ENCODE assay signal across 25 mouse cellular contexts in genomic region chr5:75077051-75077380, GRCm38 (mm10). TPM values are rescaled to one million over a fixed set of nuclear protein-coding genes. Genes with fewer than 3 reads are reported as not detected.
A peak's percentile ranks its signal among the peaks of the same experiment; 100 is the strongest.
DNase-seq lines count a peak whose midpoint lies in the region; ATAC-seq lines count a peak whose summit lies in the region.
"Had no signal": no experiment of that assay in that cellular context is flagged by ENCODE, and none has a peak within 500 bp of the region (broad histone marks: within the 10 kb centered on the region; RNA-seq: fewer than 3 reads in every experiment).

No protein-coding gene starts in this region.

- H3K27ac ChIP-seq in midbrain, embryonic 12.5 days (replicated peaks), result no peak overlapping the region
- H3K27ac ChIP-seq in midbrain, embryonic 15.5 days, result no peak overlapping the region
- no peak overlapping the region for H3K27ac ChIP-seq in embryonic facial prominence, embryonic 10.5 days (replicated peaks)
- H3K27ac ChIP-seq in forebrain, embryonic 15.5 days (replicated peaks), result no peak overlapping the region
- H3K27ac ChIP-seq in neural tube, embryonic 13.5 days (replicated peaks), result no peak overlapping the region
- H3K27ac ChIP-seq: embryonic facial prominence, embryonic 15.5 days; liver, embryonic 12.5 days; macrophage had no signal

- H3K4me1 ChIP-seq in midbrain, embryonic 12.5 days, result peaks cover 31% of the 10 kb centered on the region
- H3K4me1 ChIP-seq in midbrain, embryonic 15.5 days, result peaks cover 13% of the 10 kb centered on the region
- H3K4me1 ChIP-seq in embryonic facial prominence, embryonic 10.5 days, result peaks cover 29% of the 10 kb centered on the region
- H3K4me1 ChIP-seq in forebrain, embryonic 15.5 days, result peaks cover 28% of the 10 kb centered on the region
- peaks cover 53% of the 10 kb centered on the region for H3K4me1 ChIP-seq in neural tube, embryonic 13.5 days (replicated peaks)

- H3K9me3 ChIP-seq in midbrain, embryonic 12.5 days, result no peaks in the 10 kb centered on the region
- no peaks in the 10 kb centered on the region for H3K9me3 ChIP-seq in midbrain, embryonic 15.5 days
- no peaks in the 10 kb centered on the region for H3K9me3 ChIP-seq in embryonic facial prominence, embryonic 10.5 days
- H3K9me3 ChIP-seq in forebrain, embryonic 15.5 days, result no peaks in the 10 kb centered on the region
- H3K9me3 ChIP-seq in neural tube, embryonic 13.5 days, result no peaks in the 10 kb centered on the region
- H3K9me3 ChIP-seq: embryonic facial prominence, embryonic 15.5 days; liver, embryonic 12.5 days had no signal

- DNase-seq in embryonic facial prominence, embryonic 10.5 days (ENCODE audit: low spot score), result peak; percentile 60
- DNase-seq in layer of hippocampus, adult 8-10 months (ENCODE audit: low spot score in 2 of 2), result no peak
- DNase-seq in spleen, postnatal 14 days (ENCODE audit: low spot score in 2 of 2), result no peak
- no peak for DNase-seq in ovary, postnatal 36 days (ENCODE audit: low spot score)
- DNase-seq: cerebellum, adult 11 months; cerebellum, postnatal 36 days; gastrocnemius, postnatal 25 days; heart, postnatal 14 days; left cerebral cortex, postnatal 4 days; lung, embryonic 14.5 days; thymus, adult 18-20 months had no signal

- peaks cover 98% of the 10 kb centered on the region for H3K27me3 ChIP-seq in midbrain, embryonic 12.5 days
- H3K27me3 ChIP-seq in midbrain, embryonic 15.5 days (replicated peaks), result peaks cover 97% of the 10 kb centered on the region
- peaks cover 100% of the 10 kb centered on the region for H3K27me3 ChIP-seq in embryonic facial prominence, embryonic 10.5 days (replicated peaks; ENCODE audit: low read depth, poor library complexity, severe bottlenecking)
- H3K27me3 ChIP-seq in forebrain, embryonic 15.5 days, result peaks cover 95% of the 10 kb centered on the region
- peaks cover 97% of the 10 kb centered on the region for H3K27me3 ChIP-seq in neural tube, embryonic 13.5 days

- ATAC-seq in midbrain, embryonic 12.5 days (ENCODE audit: low FRiP score, low read depth), result no peak
- no peak for ATAC-seq in midbrain, embryonic 15.5 days (replicated peaks)
- ATAC-seq in forebrain, embryonic 15.5 days (replicated peaks), result no peak
- no peak for ATAC-seq in neural tube, embryonic 13.5 days (ENCODE audit: low read depth)
- ATAC-seq: liver, embryonic 12.5 days had no signal

- 0 out of 2 replicates have a peak overlapping the region, but pooled peaks have one; percentile 7 for H3K4me2 ChIP-seq in midbrain, embryonic 12.5 days (replicated peaks)
- no peak overlapping the region for H3K4me2 ChIP-seq in midbrain, embryonic 15.5 days
- H3K4me2 ChIP-seq in forebrain, embryonic 15.5 days (replicated peaks), result peak overlapping the region; percentile 70
- H3K4me2 ChIP-seq in neural tube, embryonic 13.5 days, result peak overlapping the region; percentile 67
- H3K4me2 ChIP-seq: embryonic facial prominence, embryonic 15.5 days; heart, embryonic 11.5 days; liver, embryonic 12.5 days; lung, embryonic 14.5 days had no signal

- no peak overlapping the region for H3K9ac ChIP-seq in midbrain, embryonic 12.5 days (replicated peaks)
- H3K9ac ChIP-seq in midbrain, embryonic 15.5 days, result no peak overlapping the region
- 0 out of 2 replicates have a peak overlapping the region, but pooled peaks have one; percentile 49 for H3K9ac ChIP-seq in forebrain, embryonic 15.5 days (replicated peaks)
- H3K9ac ChIP-seq in neural tube, embryonic 13.5 days, result no peak overlapping the region
- H3K9ac ChIP-seq: embryonic facial prominence, embryonic 15.5 days; liver, embryonic 12.5 days; lung, embryonic 14.5 days had no signal

- 0 out of 2 replicates have a peak overlapping the region, but pooled peaks have one; percentile 5 for H3K4me3 ChIP-seq in midbrain, embryonic 12.5 days
- no peak overlapping the region for H3K4me3 ChIP-seq in midbrain, embryonic 15.5 days
- H3K4me3 ChIP-seq in embryonic facial prominence, embryonic 10.5 days, result peak overlapping the region; percentile 47; the same call in 1 of the 2 replicates
- peak overlapping the region; percentile 48 for H3K4me3 ChIP-seq in forebrain, embryonic 15.5 days
- H3K4me3 ChIP-seq in neural tube, embryonic 13.5 days, result peak overlapping the region; percentile 41
- H3K4me3 ChIP-seq: embryonic facial prominence, embryonic 15.5 days; liver, embryonic 12.5 days had no signal

- WGBS in midbrain, embryonic 12.5 days, result under 1% methylated on average over 19 of the region's 19 CpGs
- WGBS in midbrain, embryonic 15.5 days, result 3% methylated on average over 19 of the region's 19 CpGs
- 1% methylated on average over 19 of the region's 19 CpGs for WGBS in embryonic facial prominence, embryonic 10.5 days
- WGBS in forebrain, embryonic 15.5 days, result 1% methylated on average over 19 of the region's 19 CpGs
- WGBS in neural tube, embryonic 13.5 days, result under 1% methylated on average over 19 of the region's 19 CpGs

- no peaks in the 10 kb centered on the region for H3K36me3 ChIP-seq in midbrain, embryonic 12.5 days
- no peaks in the 10 kb centered on the region for H3K36me3 ChIP-seq in midbrain, embryonic 15.5 days (replicated peaks)
- H3K36me3 ChIP-seq in embryonic facial prominence, embryonic 10.5 days (replicated peaks), result no peaks in the 10 kb centered on the region
- no peaks in the 10 kb centered on the region for H3K36me3 ChIP-seq in forebrain, embryonic 15.5 days
- no peaks in the 10 kb centered on the region for H3K36me3 ChIP-seq in neural tube, embryonic 13.5 days
- H3K36me3 ChIP-seq: embryonic facial prominence, embryonic 15.5 days; liver, embryonic 12.5 days had no signal

RNA-seq across cellular contexts. Expression of gene Gsx2, which starts 1.6 kb away (rescaled TPM):
- polyA plus RNA-seq in midbrain, embryonic 12.5 days (2016; fragmentation: Nextera tagmentation; extraction: Ambion mirVana), result 3.6 TPM in 2 replicates
- polyA plus RNA-seq in midbrain, embryonic 15.5 days (2015; fragmentation: Nextera tagmentation; extraction: Ambion mirVana), result 0.32 and 0.54 TPM in 2 replicates
- 0.84 and 1.3 TPM in 2 replicates for polyA plus RNA-seq in embryonic facial prominence, embryonic 10.5 days (2016; fragmentation: Nextera tagmentation; extraction: Ambion mirVana)
- polyA plus RNA-seq in forebrain, embryonic 15.5 days (2015; fragmentation: Nextera tagmentation; extraction: Ambion mirVana), result 7.2 and 7.5 TPM in 2 replicates
- 1.2 and 1.7 TPM in 2 replicates for polyA plus RNA-seq in neural tube, embryonic 13.5 days (2015; fragmentation: Nextera tagmentation; extraction: Ambion mirVana)
- total RNA-seq in layer of hippocampus, adult 8-10 months (2022), result under 1 TPM in 3 of 4 experiments, not detected in 1; 0.30 to 0.67 (median 0.37) TPM
- total RNA-seq: adrenal gland, adult 18-20 months; gastrocnemius, postnatal 25 days; heart, postnatal 14 days; MEL; neutrophil, adult 5-6 weeks had no signal
- polyA plus RNA-seq: embryonic facial prominence, embryonic 15.5 days; heart, embryonic 11.5 days; intestine, embryonic 14.5 days; kidney, embryonic 14.5 days; liver, embryonic 12.5 days; lung, embryonic 14.5 days; macrophage; stomach, embryonic 14.5 days had no signal

RNA-seq across cellular contexts. Expression of gene Chic2, which starts 32.4 kb away (rescaled TPM):
- 33.3 and 44.7 TPM in 2 replicates for polyA plus RNA-seq in midbrain, embryonic 12.5 days (2016; fragmentation: Nextera tagmentation; extraction: Ambion mirVana)
- 27.5 and 30.3 TPM in 2 replicates for polyA plus RNA-seq in midbrain, embryonic 15.5 days (2015; fragmentation: Nextera tagmentation; extraction: Ambion mirVana)
- polyA plus RNA-seq in embryonic facial prominence, embryonic 10.5 days (2016; fragmentation: Nextera tagmentation; extraction: Ambion mirVana), result 36.2 and 40.3 TPM in 2 replicates
- 39.2 TPM in 2 replicates for polyA plus RNA-seq in forebrain, embryonic 15.5 days (2015; fragmentation: Nextera tagmentation; extraction: Ambion mirVana)
- 32.0 and 42.5 TPM in 2 replicates for polyA plus RNA-seq in neural tube, embryonic 13.5 days (2015; fragmentation: Nextera tagmentation; extraction: Ambion mirVana)
- total RNA-seq in layer of hippocampus, adult 8-10 months (2022), result 10 to 100 TPM; 17.7 to 23.0 (median 20.5) TPM
